Comparison of ENCODE assay signal across 28 mouse cellular contexts in genomic region chr1:182912591-182912990, GRCm38 (mm10). TPM values are rescaled to one million over a fixed set of nuclear protein-coding genes. Genes with fewer than 3 reads are reported as not detected.
DNase-seq lines count a peak whose midpoint lies in the region; ATAC-seq lines count a peak whose summit lies in the region.
"Had no signal": no experiment of that assay in that cellular context is flagged by ENCODE, and none has a peak within 500 bp of the region (broad histone marks: within the 10 kb centered on the region; RNA-seq: fewer than 3 reads in every experiment).

No protein-coding gene starts in this region.

- WGBS in hindbrain, embryonic 14.5 days, result 41% methylated on average over 2 of the region's 2 CpGs
- WGBS in hindbrain, embryonic 12.5 days, result 63% methylated on average over 2 of the region's 2 CpGs
- WGBS in neural tube, embryonic 13.5 days, result 38% methylated on average over 2 of the region's 2 CpGs

- H3K9ac ChIP-seq in hindbrain, embryonic 14.5 days, result no peak overlapping the region
- no peak overlapping the region for H3K9ac ChIP-seq in hindbrain, embryonic 12.5 days
- H3K9ac ChIP-seq in neural tube, embryonic 13.5 days, result no peak overlapping the region
- H3K9ac ChIP-seq: embryonic facial prominence, embryonic 13.5 days; forebrain, embryonic 12.5 days; forebrain, embryonic 15.5 days; heart, embryonic 13.5 days; hindbrain, embryonic 15.5 days had no signal

- DNase-seq in hindbrain, embryonic 14.5 days (ENCODE audit: low spot score), result peak; percentile 40
- peak; percentile 61 for DNase-seq in left cerebral cortex, postnatal 4 days
- DNase-seq in left cerebral cortex, adult 8-10 months (ENCODE audit: low spot score in 2 of 2), result no peak
- no peak for DNase-seq in neural tube, embryonic 10.5 days (ENCODE audit: extremely low spot score, low spot score)
- DNase-seq in adrenal gland, adult 8-10 months, result no peak
- DNase-seq: adrenal gland, adult 2 months; adrenal gland, postnatal 25 days; cerebellum, adult 18-20 months; cerebellum, adult 9-10 months; cerebellum, postnatal 25 days; embryo, embryonic 11 days; gastrocnemius, postnatal 25 days had no signal

- H3K4me1 ChIP-seq in hindbrain, embryonic 14.5 days (replicated peaks; ENCODE audit: control insufficient read depth, insufficient read depth, low read length), result peaks cover 15% of the 10 kb centered on the region; the same call in 1 of the 2 replicates
- peaks cover 14% of the 10 kb centered on the region for H3K4me1 ChIP-seq in hindbrain, embryonic 12.5 days
- H3K4me1 ChIP-seq in neural tube, embryonic 13.5 days (replicated peaks), result peaks cover 21% of the 10 kb centered on the region

- H3K4me2 ChIP-seq in hindbrain, embryonic 14.5 days (replicated peaks), result no peak overlapping the region
- no peak overlapping the region for H3K4me2 ChIP-seq in hindbrain, embryonic 12.5 days (replicated peaks)
- no peak overlapping the region for H3K4me2 ChIP-seq in neural tube, embryonic 13.5 days
- H3K4me2 ChIP-seq: embryonic facial prominence, embryonic 13.5 days; forebrain, embryonic 12.5 days; forebrain, embryonic 15.5 days; heart, embryonic 13.5 days; hindbrain, embryonic 15.5 days had no signal

- no peak overlapping the region for H3K27ac ChIP-seq in hindbrain, embryonic 14.5 days
- H3K27ac ChIP-seq in hindbrain, embryonic 12.5 days, result no peak overlapping the region
- 0 out of 2 replicates have a peak overlapping the region, but pooled peaks have one; percentile 18 for H3K27ac ChIP-seq in neural tube, embryonic 13.5 days (replicated peaks)
- H3K27ac ChIP-seq: embryonic facial prominence, embryonic 10.5 days; embryonic facial prominence, embryonic 13.5 days; forebrain, embryonic 12.5 days; forebrain, embryonic 15.5 days; heart, adult 2 months; heart, embryonic 10.5 days; heart, embryonic 13.5 days; hindbrain, embryonic 15.5 days had no signal

- intact Hi-C loops in left cerebral cortex, postnatal 4 days (cut with DNase I), result no loop called here

- ATAC-seq in hindbrain, embryonic 14.5 days (ENCODE audit: low FRiP score), result no peak
- no peak for ATAC-seq in hindbrain, embryonic 12.5 days (ENCODE audit: low FRiP score)
- ATAC-seq in neural tube, embryonic 13.5 days (ENCODE audit: low read depth), result no peak
- ATAC-seq: CD4-positive, CD25-positive, alpha-beta regulatory T cell, adult 4 months; forebrain, embryonic 15.5 days; intestine, embryonic 16.5 days had no signal

- H3K36me3 ChIP-seq in hindbrain, embryonic 14.5 days (replicated peaks; ENCODE audit: control insufficient read depth, insufficient read depth), result no peaks in the 10 kb centered on the region
- H3K36me3 ChIP-seq in hindbrain, embryonic 12.5 days, result no peaks in the 10 kb centered on the region
- H3K36me3 ChIP-seq in neural tube, embryonic 13.5 days, result no peaks in the 10 kb centered on the region
- H3K36me3 ChIP-seq: embryonic facial prominence, embryonic 10.5 days; embryonic facial prominence, embryonic 13.5 days; forebrain, embryonic 12.5 days; forebrain, embryonic 15.5 days; heart, embryonic 10.5 days; heart, embryonic 13.5 days; hindbrain, embryonic 15.5 days had no signal

- H3K9me3 ChIP-seq in hindbrain, embryonic 14.5 days (ENCODE audit: control insufficient read depth, low read length), result 0 out of 2 replicates have a peak, but pooled peaks cover 6% of the 10 kb centered on the region
- peaks cover 5% of the 10 kb centered on the region; the same call in 1 of the 2 replicates for H3K9me3 ChIP-seq in hindbrain, embryonic 12.5 days (replicated peaks)
- H3K9me3 ChIP-seq in neural tube, embryonic 13.5 days, result no peaks in the 10 kb centered on the region
- H3K9me3 ChIP-seq: embryonic facial prominence, embryonic 10.5 days; forebrain, embryonic 12.5 days; heart, embryonic 10.5 days; hindbrain, embryonic 15.5 days had no signal

- no peaks in the 10 kb centered on the region for H3K27me3 ChIP-seq in hindbrain, embryonic 14.5 days (ENCODE audit: control insufficient read depth, insufficient read depth, low read length)
- H3K27me3 ChIP-seq in hindbrain, embryonic 12.5 days, result no peaks in the 10 kb centered on the region
- no peaks in the 10 kb centered on the region; the same call in 1 of the 2 replicates for H3K27me3 ChIP-seq in neural tube, embryonic 13.5 days
- H3K27me3 ChIP-seq: forebrain, embryonic 12.5 days; forebrain, embryonic 15.5 days; heart, embryonic 13.5 days; hindbrain, embryonic 15.5 days had no signal

- no peak overlapping the region for H3K4me3 ChIP-seq in hindbrain, embryonic 14.5 days (replicated peaks; ENCODE audit: low read length)
- H3K4me3 ChIP-seq in hindbrain, embryonic 12.5 days, result no peak overlapping the region
- no peak overlapping the region for H3K4me3 ChIP-seq in neural tube, embryonic 13.5 days
- H3K4me3 ChIP-seq: embryonic facial prominence, embryonic 10.5 days; embryonic facial prominence, embryonic 13.5 days; erythroblast, embryonic 14.5 days; forebrain, embryonic 12.5 days; forebrain, embryonic 15.5 days; heart, adult 2 months; heart, embryonic 10.5 days; heart, embryonic 13.5 days; hindbrain, embryonic 15.5 days had no signal

RNA-seq across cellular contexts. Expression of gene Tlr5, which starts 42.0 kb away (rescaled TPM):
- 0.21 and 0.33 TPM in 2 replicates for polyA plus RNA-seq in hindbrain, embryonic 14.5 days (2014; fragmentation: Nextera tagmentation; extraction: Ambion mirVana)
- polyA plus RNA-seq in hindbrain, embryonic 12.5 days (2016; fragmentation: Nextera tagmentation; extraction: Ambion mirVana), result 0.23 and 0.56 TPM in 2 replicates
- under 1 TPM; 0.46 to 0.54 TPM for total RNA-seq in left cerebral cortex, postnatal 4 days (2021)
- total RNA-seq in left cerebral cortex, adult 8-10 months (2022), result under 1 TPM; 0.16 to 0.94 (median 0.64) TPM
- 0.39 and 0.58 TPM in 2 replicates for polyA plus RNA-seq in neural tube, embryonic 13.5 days (2015; fragmentation: Nextera tagmentation; extraction: Ambion mirVana)
- total RNA-seq in adrenal gland, adult 8-10 months (2022), result 1 to 10 TPM in 1 of 4 experiments, under 1 TPM in 3; 0.61 to 2.5 (median 0.73) TPM
- total RNA-seq: hematopoietic stem cell, adult 5-6 weeks; MEL had no signal
- polyA plus RNA-seq: C2C12; erythroblast, embryonic 14.5 days had no signal

Comparison
In these comparisons a context has a peak if more than half of its experiments do, and no peak if none do; other contexts are left out.
1. DNase-seq: peak in hindbrain, embryonic 14.5 days (single experiment) and left cerebral cortex, postnatal 4 days (single experiment); none in left cerebral cortex, adult 8-10 months (0 of 2), neural tube, embryonic 10.5 days (single experiment) and adrenal gland, adult 8-10 months (single experiment).